Mouse (Mus musculus): Measurements from ENCODE around the gene Nebl.

DNA sequence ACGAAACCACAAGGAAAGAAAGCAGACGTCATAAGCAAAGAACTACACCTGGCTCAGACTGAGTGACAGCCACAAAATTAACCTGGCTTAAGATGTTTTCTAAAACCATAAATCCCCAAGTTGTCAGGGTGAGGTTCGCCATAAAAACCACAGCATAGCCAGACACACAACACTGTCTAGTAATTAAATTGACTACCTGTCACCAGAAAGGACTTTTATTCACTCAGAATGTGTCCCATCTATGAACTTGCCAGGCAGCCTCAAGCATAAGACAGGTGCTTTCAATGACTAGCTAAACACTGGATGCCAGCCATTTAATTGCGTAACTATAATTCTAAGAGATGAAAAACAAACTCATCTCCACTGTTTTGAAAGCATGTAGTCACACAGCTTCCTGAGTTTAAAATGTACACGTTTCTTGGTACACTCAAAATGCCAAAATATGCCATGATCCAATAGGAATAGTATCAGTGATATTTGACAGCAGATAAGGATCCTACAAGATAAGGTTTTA, 38.0 kb upstream of the Nebl start:
- TF ChIP-seq CTCF (IDR thresholded peaks at IDR 0.05) (no peak), EP300 (IDR thresholded peaks at IDR 0.05) (no peak)

Measured in lung, postnatal 0 days (tissue).